ENCODE assay signal across 23 mouse cellular contexts in genomic region chr5:14320216-14320615, GRCm38 (mm10).
DNase-seq lines count a peak whose midpoint lies in the region; ATAC-seq and TF ChIP-seq lines count a peak whose summit lies in the region.
"Had no signal": no experiment of that assay in that cellular context is flagged by ENCODE, and none has a peak within 500 bp of the region (broad histone marks: within the 10 kb centered on the region; RNA-seq: fewer than 3 reads in every experiment).

No protein-coding gene starts in this region.

- H3K9me3 ChIP-seq in midbrain, embryonic 15.5 days = no peaks in the 10 kb centered on the region
- H3K9me3 ChIP-seq in midbrain, postnatal 0 days (ENCODE audit: low read length) = no peaks in the 10 kb centered on the region
- H3K9me3 ChIP-seq: forebrain, embryonic 10.5 days; G1E had no signal

- H3K27me3 ChIP-seq in midbrain, embryonic 15.5 days (replicated peaks) = no peaks in the 10 kb centered on the region
- no peaks in the 10 kb centered on the region for H3K27me3 ChIP-seq in midbrain, postnatal 0 days (ENCODE audit: insufficient read depth, low read length)

- peak; percentile 89 for ATAC-seq in frontal cortex, adult (ENCODE audit: low TSS enrichment)
- 0 out of 2 replicates have a peak, but pooled peaks have one; percentile 62 for ATAC-seq in midbrain, embryonic 15.5 days (replicated peaks)
- no peak for ATAC-seq in midbrain, postnatal 0 days (ENCODE audit: low FRiP score)
- ATAC-seq: hindbrain, embryonic 16.5 days; intestine, embryonic 16.5 days had no signal

- H3K27ac ChIP-seq in midbrain, embryonic 15.5 days = no peak overlapping the region
- H3K27ac ChIP-seq in midbrain, postnatal 0 days (ENCODE audit: low read depth, low read length) = no peak overlapping the region
- H3K27ac ChIP-seq: forebrain, embryonic 10.5 days had no signal

- no peak overlapping the region for H3K9ac ChIP-seq in midbrain, embryonic 15.5 days
- H3K9ac ChIP-seq in midbrain, postnatal 0 days (replicated peaks; ENCODE audit: low read length, poor library complexity, severe bottlenecking) = no peak overlapping the region

- no peak for TF ChIP-seq POLR2A in brain, embryonic 14.5 days (IDR thresholded peaks at IDR 0.05; ENCODE audit: borderline replicate concordance, extremely low read depth, insufficient read depth, insufficient read length, poor library complexity, severe bottlenecking)

- H3K4me2 ChIP-seq in midbrain, embryonic 15.5 days = no peak overlapping the region
- no peak overlapping the region for H3K4me2 ChIP-seq in midbrain, postnatal 0 days (ENCODE audit: low read depth, low read length, poor library complexity, severe bottlenecking)
- H3K4me2 ChIP-seq: heart, embryonic 11.5 days; liver, embryonic 11.5 days had no signal

- DNase-seq in frontal cortex, postnatal 10 days (ENCODE audit: low spot score in 2 of 2) = no peak
- DNase-seq in midbrain, postnatal 0 days (ENCODE audit: low spot score) = no peak
- peak; percentile 26 for DNase-seq in brain, embryonic 14.5 days (ENCODE audit: low read depth)
- peak; percentile 13 for DNase-seq in right cerebral cortex, postnatal 25 days
- no peak for DNase-seq in gastrocnemius, adult 8-10 months (ENCODE audit: low spot score in 2 of 2)
- DNase-seq in urinary bladder, postnatal 10 days (ENCODE audit: low spot score) = no peak
- DNase-seq: adrenal gland, postnatal 14 days; cerebellum, adult 18-20 months; cerebellum, postnatal 36 days; heart, postnatal 10 days; kidney, postnatal 4 days; layer of hippocampus, adult 9-11 months; lung, adult 18-20 months; lung, postnatal 14 days; midbrain, embryonic 14.5 days had no signal

- no peak overlapping the region for H3K4me3 ChIP-seq in midbrain, embryonic 15.5 days
- no peak overlapping the region for H3K4me3 ChIP-seq in midbrain, postnatal 0 days (ENCODE audit: low read depth, low read length)
- H3K4me3 ChIP-seq: forebrain, embryonic 10.5 days had no signal

- whole genome bisulfite sequencing in midbrain, embryonic 15.5 days = 89% methylated on average over 4 of the region's 4 CpGs
- WGBS in midbrain, postnatal 0 days = 78% methylated on average over 4 of the region's 4 CpGs

- TF ChIP-seq CTCF in midbrain, postnatal 0 days (IDR thresholded peaks at IDR 0.05) = no peak
- TF ChIP-seq CTCF in brain, embryonic 14.5 days (IDR thresholded peaks at IDR 0.05; ENCODE audit: borderline replicate concordance, extremely low read depth, insufficient read depth, insufficient read length) = no peak

- H3K4me1 ChIP-seq in midbrain, embryonic 15.5 days = no peaks in the 10 kb centered on the region
- H3K4me1 ChIP-seq in midbrain, postnatal 0 days (ENCODE audit: insufficient read depth, low read length) = no peaks in the 10 kb centered on the region
- H3K4me1 ChIP-seq: forebrain, embryonic 10.5 days had no signal

- H3K36me3 ChIP-seq in midbrain, embryonic 15.5 days (replicated peaks) = no peaks in the 10 kb centered on the region
- H3K36me3 ChIP-seq in midbrain, postnatal 0 days (ENCODE audit: insufficient read depth, low read length) = no peaks in the 10 kb centered on the region
- H3K36me3 ChIP-seq: forebrain, embryonic 10.5 days; G1E had no signal

Comparison
In these comparisons a context has a peak if more than half of its experiments do, and no peak if none do; other contexts are left out.
1. DNase-seq: peak in brain, embryonic 14.5 days (single experiment) and right cerebral cortex, postnatal 25 days (single experiment); none in frontal cortex, postnatal 10 days (0 of 2), midbrain, postnatal 0 days (single experiment), gastrocnemius, adult 8-10 months (0 of 2) and urinary bladder, postnatal 10 days (single experiment).